Mouse (Mus musculus) G1E (cell line): ENCODE measurements around the gene Taar9. TPM values are rescaled to one million over a fixed set of nuclear protein-coding genes. Genes with fewer than 3 reads are reported as not detected.
"Not testable (repeated sequence)": the region's sequence is repeated elsewhere in the genome, so short reads cannot be mapped to it uniquely, and the experiment has no call there.

Source experiments
- ATAC-seq: 2 replicates; pipeline ENCODE4 v1.8.0; 2016; ENCODE audit warnings: mild to moderate bottlenecking; ENCODE audit not compliant: insufficient number of reproducible peaks, poor library complexity, low FRiP score, severe bottlenecking; ENCODE audit errors: extremely low read depth
- DNase-seq: peaks from one replicate; pipeline ENCODE4 v3.0.0; 2012; ENCODE audit warnings: low spot score
- H3K27me3 ChIP-seq: 2 replicates; pipeline ENCODE4 v1.6.1; 2012; ENCODE audit warnings: mild to moderate bottlenecking, low read length, inconsistent platforms; ENCODE audit not compliant: insufficient read depth
- H3K36me3 ChIP-seq: replicated peaks from 2 replicates; pipeline ENCODE3; 2012; ENCODE audit warnings: mild to moderate bottlenecking, inconsistent platforms
- H3K4me1 ChIP-seq: 2 replicates; pipeline ENCODE4 v1.6.1; 2012; ENCODE audit warnings: low read depth, low read length, inconsistent platforms, mixed read lengths; ENCODE audit not compliant: insufficient read depth
- H3K4me3 ChIP-seq: 2 replicates; pipeline ENCODE4 v1.5.1; 2012; ENCODE audit warnings: low read depth, mild to moderate bottlenecking, inconsistent platforms, low read length, moderate library complexity, mixed read lengths
- H3K9me3 ChIP-seq: replicated peaks from 2 replicates; pipeline ENCODE4 v1.6.1; 2012; ENCODE audit warnings: inconsistent platforms
- CTCF ChIP-seq: IDR thresholded peaks from 2 replicates; pipeline ENCODE4 v1.5.1; 2012; ENCODE audit warnings: low read depth, low read length, inconsistent platforms, mixed read lengths
- GATA1 ChIP-seq: IDR thresholded peaks from 2 replicates; pipeline ENCODE4 v1.6.1; 2012; ENCODE audit warnings: borderline replicate concordance, low read length, inconsistent platforms, mixed read lengths
- GATA2 ChIP-seq: IDR thresholded peaks from 2 replicates; pipeline ENCODE4 v1.6.1; 2012; ENCODE audit warnings: low read depth, low read length, inconsistent platforms, borderline replicate concordance
- POLR2AphosphoS5 ChIP-seq: IDR thresholded peaks from 2 replicates; pipeline ENCODE4 v1.6.1; 2012; ENCODE audit warnings: low read depth, low read length, inconsistent platforms; ENCODE audit not compliant: insufficient replicate concordance
- TAL1 ChIP-seq: conservative IDR thresholded peaks from 2 replicates; pipeline ENCODE4 v1.6.1; 2012; ENCODE audit warnings: low read depth, low read length, inconsistent platforms, mixed read lengths
- polyA plus RNA-seq: library from polyadenylated mRNA; stranded (reverse); fragments of >175 nt; gene quantifications from 2 replicates; pipeline ENCODE4 v1.2.3, GENCODE M21; 2012
- total RNA-seq, 2 experiments: library from RNA; stranded (forward) in 1 of 2; stranded (reverse) in 1 of 2; fragments of 200-1000 nt in 1 of 2; fragments of >200 nt in 1 of 2; fragmentation: Nextera tagmentation in 1 of 2; gene quantifications; 2 replicates each; pipeline ENCODE4 v1.2.3; 2014 to 2017

Taar9 gene
- total and polyA plus RNA-seq, 3 experiments, result 0.11 TPM; not detected in 2

DNA sequence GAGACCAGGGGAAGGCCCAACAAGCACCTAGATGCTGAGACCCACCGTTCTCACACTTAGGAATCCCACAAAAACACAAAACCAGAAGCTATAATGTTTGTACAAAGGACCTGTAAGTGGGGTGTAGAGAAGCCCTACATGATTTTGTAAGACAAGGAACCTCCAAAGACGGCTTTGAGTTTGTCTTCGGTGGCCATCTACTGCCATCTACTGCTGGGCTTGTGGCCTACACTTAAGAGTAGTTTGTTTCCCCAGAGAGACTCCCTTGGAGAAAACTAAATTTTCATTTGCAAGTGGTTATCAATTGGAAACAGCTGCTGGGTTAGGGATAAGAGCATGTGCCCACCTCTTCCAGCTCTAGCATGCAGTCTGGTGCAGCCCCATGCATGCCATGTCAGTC, 29.2 kb downstream of the Taar9 start:
- H3K4me3 ChIP-seq, result no peak overlapping the region
- ATAC-seq, result no peak

DNA sequence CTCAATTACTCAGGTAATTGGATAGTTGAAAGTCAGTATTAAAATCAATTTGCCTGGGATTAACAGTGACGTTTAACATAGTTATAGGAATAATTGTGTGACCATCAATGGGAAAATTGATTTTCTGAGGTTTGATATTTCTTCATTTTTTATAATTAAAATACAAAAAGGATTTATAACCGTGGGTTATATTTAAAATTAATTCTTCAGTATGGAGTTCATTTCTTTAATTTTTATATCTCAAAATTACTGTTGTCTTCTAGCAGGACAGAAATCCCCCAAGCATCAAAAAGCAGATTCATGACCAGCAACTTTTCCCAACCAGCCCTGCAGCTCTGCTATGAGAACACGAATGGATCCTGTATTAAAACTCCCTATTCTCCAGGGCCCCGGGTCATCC, 33.1 kb downstream of the Taar9 start, which contains the start of gene Taar8a:
Taar8a (plus strand) TSS at position 301 of the 400 bp plus-strand sequence.
- not testable (repeated sequence) for DNase-seq, H3K27me3 ChIP-seq, H3K9me3 ChIP-seq, ATAC-seq, H3K4me3 ChIP-seq, H3K4me1 ChIP-seq, H3K36me3 ChIP-seq

More for the DNA sequence above, 29.2 kb downstream of the Taar9 start:
- Histone ChIP-seq H3K36me3 (no peaks in the 10 kb centered on the region), H3K4me1 (no peaks in the 10 kb centered on the region), H3K9me3 (no peaks in the 10 kb centered on the region), H3K27me3 (no peaks in the 10 kb centered on the region)
- TF ChIP-seq GATA2 (no peak), POLR2AphosphoS5 (no peak), CTCF (no peak)
- no peak for DNase-seq

DNA sequence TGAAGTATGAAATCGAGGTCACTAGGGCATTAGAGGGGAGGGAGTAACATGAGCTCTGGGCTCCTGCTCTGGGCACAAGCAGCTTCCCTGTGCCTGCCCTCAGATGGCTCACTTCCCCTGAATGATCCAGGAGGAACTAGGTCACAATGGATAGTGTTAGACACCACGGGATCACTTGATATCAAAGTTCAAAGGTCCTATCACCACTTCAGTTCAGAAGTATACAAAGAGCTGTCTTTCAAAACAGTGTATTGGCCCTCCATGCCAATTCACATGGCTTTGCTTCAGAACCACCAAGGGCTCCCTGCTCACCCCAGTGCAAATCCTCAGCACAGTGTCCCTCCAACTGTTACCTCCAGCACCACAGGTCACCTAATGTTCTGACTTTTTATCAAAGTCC, 34.6 kb downstream of the Taar9 start:
- not testable (repeated sequence) for H3K4me3 ChIP-seq, H3K4me1 ChIP-seq, ATAC-seq, H3K9me3 ChIP-seq, DNase-seq, H3K27me3 ChIP-seq, H3K36me3 ChIP-seq

DNA sequence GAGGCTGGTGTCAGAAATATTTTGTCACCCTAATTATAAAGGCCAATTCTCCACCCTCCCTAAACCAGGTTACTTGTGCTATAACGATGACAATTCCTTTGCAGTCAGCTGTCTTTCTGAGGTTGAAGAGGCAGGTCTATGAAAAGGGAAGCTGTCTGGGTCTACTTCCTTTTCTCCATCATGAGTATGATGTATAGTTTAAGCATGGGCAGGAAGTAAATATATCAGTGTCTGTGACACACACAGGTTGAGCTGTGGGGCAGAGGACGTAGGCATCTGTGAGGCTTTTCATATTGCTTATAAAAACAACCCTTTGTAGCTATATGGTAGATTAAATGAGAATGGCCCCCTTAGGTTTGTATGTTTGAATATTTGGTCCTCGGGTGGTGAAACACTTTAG, 50.3 kb downstream of the Taar9 start:
- Histone ChIP-seq H3K27me3 (no peaks in the 10 kb centered on the region), H3K9me3 (no peaks in the 10 kb centered on the region), H3K4me1 (no peaks in the 10 kb centered on the region), H3K4me3 (no peak overlapping the region), H3K36me3 (no peaks in the 10 kb centered on the region)
- no peak for DNase-seq
- no peak for ATAC-seq
- no peak for TF ChIP-seq POLR2AphosphoS5
- no peak for TF ChIP-seq GATA2
- TF ChIP-seq CTCF, result no peak
- TF ChIP-seq GATA1, result no peak
- no peak for TF ChIP-seq TAL1

Other genes starting within 250 kb of the Taar9 start
- not detected in 2 replicates for gene Vnn1, start 214.8 kb downstream of the Taar9 start, total RNA-seq (2014; fragmentation: Nextera tagmentation)
- 0.06 TPM in 1 of 2 replicates, not detected in the other for gene Vnn1, start 214.8 kb downstream of the Taar9 start, total RNA-seq (2017)
- gene Vnn1, start 214.8 kb downstream of the Taar9 start, polyA plus RNA-seq, result not detected in 2 replicates
- not detected in 2 replicates for gene Taar1, start 189.2 kb downstream of the Taar9 start, total RNA-seq (2014; fragmentation: Nextera tagmentation)
- 0.23 TPM in 1 of 2 replicates, not detected in the other for gene Taar1, start 189.2 kb downstream of the Taar9 start, total RNA-seq (2017)
- not detected in 2 replicates for gene Taar1, start 189.2 kb downstream of the Taar9 start, polyA plus RNA-seq
- gene Taar2, start 171.0 kb downstream of the Taar9 start, total RNA-seq (2014; fragmentation: Nextera tagmentation), result not detected in 2 replicates
- gene Taar2, start 171.0 kb downstream of the Taar9 start, total RNA-seq (2017), result 0.12 TPM in 1 of 2 replicates, not detected in the other
- not detected in 2 replicates for gene Taar2, start 171.0 kb downstream of the Taar9 start, polyA plus RNA-seq
- gene Taar3, start 160.0 kb downstream of the Taar9 start, total RNA-seq (2014; fragmentation: Nextera tagmentation), result not detected in 2 replicates
- gene Taar3, start 160.0 kb downstream of the Taar9 start, total RNA-seq (2017), result 0.11 TPM in 1 of 2 replicates, not detected in the other
- gene Taar3, start 160.0 kb downstream of the Taar9 start, polyA plus RNA-seq, result not detected in 2 replicates
- not detected in 2 replicates for gene Taar4, start 149.0 kb downstream of the Taar9 start, total RNA-seq (2014; fragmentation: Nextera tagmentation)
- 0.29 TPM in 1 of 2 replicates, not detected in the other for gene Taar4, start 149.0 kb downstream of the Taar9 start, total RNA-seq (2017)
- gene Taar4, start 149.0 kb downstream of the Taar9 start, polyA plus RNA-seq, result not detected in 2 replicates
- not detected in 2 replicates for gene Taar5, start 138.8 kb downstream of the Taar9 start, total RNA-seq (2014; fragmentation: Nextera tagmentation)
- 0.38 TPM in 1 of 2 replicates, not detected in the other for gene Taar5, start 138.8 kb downstream of the Taar9 start, total RNA-seq (2017)
- not detected in 2 replicates for gene Taar5, start 138.8 kb downstream of the Taar9 start, polyA plus RNA-seq
- gene Taar6, start 123.9 kb downstream of the Taar9 start, total RNA-seq (2014; fragmentation: Nextera tagmentation), result not detected in 2 replicates
- not detected in 2 replicates for gene Taar6, start 123.9 kb downstream of the Taar9 start, total RNA-seq (2017)
- not detected in 2 replicates for gene Taar6, start 123.9 kb downstream of the Taar9 start, polyA plus RNA-seq
- gene Taar7a, start 116.1 kb downstream of the Taar9 start, total RNA-seq (2014; fragmentation: Nextera tagmentation), result not detected in 2 replicates
- gene Taar7a, start 116.1 kb downstream of the Taar9 start, total RNA-seq (2017), result not detected in 2 replicates
- gene Taar7a, start 116.1 kb downstream of the Taar9 start, polyA plus RNA-seq, result not detected in 2 replicates
- gene Taar7b, start 109.6 kb downstream of the Taar9 start, total RNA-seq (2014; fragmentation: Nextera tagmentation), result not detected in 2 replicates
- gene Taar7b, start 109.6 kb downstream of the Taar9 start, total RNA-seq (2017), result not detected in 2 replicates
- not detected in 2 replicates for gene Taar7b, start 109.6 kb downstream of the Taar9 start, polyA plus RNA-seq
- gene Taar7d, start 82.3 kb downstream of the Taar9 start, total RNA-seq (2014; fragmentation: Nextera tagmentation), result not detected in 2 replicates
- 0.16 TPM in 1 of 2 replicates, not detected in the other for gene Taar7d, start 82.3 kb downstream of the Taar9 start, total RNA-seq (2017)
- not detected in 2 replicates for gene Taar7d, start 82.3 kb downstream of the Taar9 start, polyA plus RNA-seq
- not detected in 2 replicates for gene Taar7e, start 71.9 kb downstream of the Taar9 start, total RNA-seq (2014; fragmentation: Nextera tagmentation)
- gene Taar7e, start 71.9 kb downstream of the Taar9 start, total RNA-seq (2017), result 0.33 TPM in 1 of 2 replicates, not detected in the other
- not detected in 2 replicates for gene Taar7e, start 71.9 kb downstream of the Taar9 start, polyA plus RNA-seq
- gene Taar7f, start 60.0 kb downstream of the Taar9 start, total RNA-seq (2014; fragmentation: Nextera tagmentation), result not detected in 2 replicates
- gene Taar7f, start 60.0 kb downstream of the Taar9 start, total RNA-seq (2017), result not detected in 2 replicates
- not detected in 2 replicates for gene Taar7f, start 60.0 kb downstream of the Taar9 start, polyA plus RNA-seq
- not detected in 2 replicates for gene Taar8a, start 33.0 kb downstream of the Taar9 start, total RNA-seq (2014; fragmentation: Nextera tagmentation)
- gene Taar8a, start 33.0 kb downstream of the Taar9 start, total RNA-seq (2017), result not detected in 2 replicates
- gene Taar8a, start 33.0 kb downstream of the Taar9 start, polyA plus RNA-seq, result not detected in 2 replicates
- gene Taar8b, start 17.2 kb downstream of the Taar9 start, total RNA-seq (2014; fragmentation: Nextera tagmentation), result not detected in 2 replicates
- gene Taar8b, start 17.2 kb downstream of the Taar9 start, total RNA-seq (2017), result not detected in 2 replicates
- gene Taar8b, start 17.2 kb downstream of the Taar9 start, polyA plus RNA-seq, result not detected in 2 replicates
- gene Taar8c, start 7.6 kb downstream of the Taar9 start, total RNA-seq (2014; fragmentation: Nextera tagmentation), result not detected in 2 replicates
- not detected in 2 replicates for gene Taar8c, start 7.6 kb downstream of the Taar9 start, total RNA-seq (2017)
- not detected in 2 replicates for gene Taar8c, start 7.6 kb downstream of the Taar9 start, polyA plus RNA-seq
- 33.1 and 61.8 TPM in 2 replicates for gene Stx7, start 39.8 kb upstream of the Taar9 start, total RNA-seq (2014; fragmentation: Nextera tagmentation)
- 35.7 and 39.2 TPM in 2 replicates for gene Stx7, start 39.8 kb upstream of the Taar9 start, total RNA-seq (2017)
- 40.7 and 47.8 TPM in 2 replicates for gene Stx7, start 39.8 kb upstream of the Taar9 start, polyA plus RNA-seq
- not detected in 2 replicates for gene Moxd1, start 114.0 kb upstream of the Taar9 start, total RNA-seq (2014; fragmentation: Nextera tagmentation)
- gene Moxd1, start 114.0 kb upstream of the Taar9 start, total RNA-seq (2017), result 0.06 TPM in 1 of 2 replicates, not detected in the other
- not detected in 2 replicates for gene Moxd1, start 114.0 kb upstream of the Taar9 start, polyA plus RNA-seq